Mouse (Mus musculus): ENCODE results near the gene Lce3b. TPM values are rescaled to one million over a fixed set of nuclear protein-coding genes. Genes with fewer than 3 reads are reported as not detected.

Lce3b gene
- total and polyA plus RNA-seq, 2 experiments from 2014 or later, result not detected

- Histone ChIP-seq H3K36me3 (ENCODE audit: insufficient read depth, low read length) (no peaks in the 10 kb centered on the region), H3K4me3 (ENCODE audit: low read length) (no peak overlapping the region), H3K27ac (no peak overlapping the region), H3K27me3 (ENCODE audit: insufficient read depth, low read length) (no peaks in the 10 kb centered on the region), H3K4me2 (ENCODE audit: low read depth, low read length) (no peak overlapping the region), H3K9ac (replicated peaks; ENCODE audit: low read length) (no peak overlapping the region), H3K4me1 (ENCODE audit: insufficient read depth, low read length) (no peaks in the 10 kb centered on the region), H3K9me3 (ENCODE audit: low read length) (no peaks in the 10 kb centered on the region)
- DNase-seq (ENCODE audit: low spot score) (peak; percentile 23), ATAC-seq (no peak)
- 61% methylated on average over 4 of the region's 4 CpGs for WGBS
- TF ChIP-seq CTCF (IDR thresholded peaks at IDR 0.05; ENCODE audit: low read depth), result peak; percentile 49
Observed at GRCm38 (mm10) chr3:92920364-92920763, 12.4 kb upstream of the Lce3b start.

- no peaks in the 10 kb centered on the region for H3K9me3 ChIP-seq (ENCODE audit: low read length)
- DNase-seq (ENCODE audit: low spot score) (no peak), ATAC-seq (no peak)
- no peak within 1 kb of the TSS for H3K4me2 ChIP-seq (ENCODE audit: low read depth, low read length)
- H3K27ac ChIP-seq, result no peak within 1 kb of the TSS
- no peak for TF ChIP-seq CTCF (IDR thresholded peaks at IDR 0.05; ENCODE audit: low read depth)
- no peaks in the 10 kb centered on the region for H3K27me3 ChIP-seq (ENCODE audit: insufficient read depth, low read length)
- no peak within 1 kb of the TSS for H3K4me3 ChIP-seq (ENCODE audit: low read length)
- no peak within 1 kb of the TSS for H3K9ac ChIP-seq (replicated peaks; ENCODE audit: low read length)
- H3K4me1 ChIP-seq (ENCODE audit: insufficient read depth, low read length), result no peaks in the 10 kb centered on the region
- no peaks in the 10 kb centered on the region for H3K36me3 ChIP-seq (ENCODE audit: insufficient read depth, low read length)
- WGBS, result 77% methylated on average over 2 of the region's 2 CpGs
Observed at GRCm38 (mm10) chr3:92926130-92926529, 6.6 kb upstream of the Lce3b start, which contains the start of gene Lce3a. TSS of gene Lce3a (minus strand) at chr3:92926230.

DNA sequence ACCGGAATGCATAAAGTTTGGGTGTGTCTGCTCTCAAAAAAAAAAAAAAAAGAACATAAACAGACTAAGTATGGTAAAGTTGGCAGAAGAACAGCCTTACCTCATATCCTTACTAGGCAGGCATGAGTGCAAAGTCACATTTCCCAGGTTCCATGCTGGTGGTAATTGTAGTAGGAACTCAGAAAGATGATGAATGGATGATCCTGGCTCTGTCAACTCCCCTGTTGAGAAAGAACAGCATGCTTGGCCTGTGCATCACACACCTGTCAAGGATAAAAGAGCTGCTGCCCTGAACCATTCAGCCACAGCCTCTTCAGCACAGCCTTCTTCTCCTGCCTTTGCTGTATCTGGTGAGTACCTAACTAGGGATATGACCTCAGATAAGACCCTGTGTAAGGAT is 11.4 kb downstream of the Lce3b start, which contains the start of gene Lce3c:
TSS of gene Lce3c (plus strand) at position 301 of the 400 bp plus-strand sequence.
- 78% methylated on average over 1 of the region's 1 CpGs for WGBS
- no peak within 1 kb of the TSS for H3K9ac ChIP-seq (replicated peaks; ENCODE audit: low read length)
- no peak for DNase-seq (ENCODE audit: low spot score)
- no peak within 1 kb of the TSS for H3K4me2 ChIP-seq (ENCODE audit: low read depth, low read length)
- H3K4me1 ChIP-seq (ENCODE audit: insufficient read depth, low read length), result no peaks in the 10 kb centered on the region
- no peaks in the 10 kb centered on the region for H3K27me3 ChIP-seq (ENCODE audit: insufficient read depth, low read length)
- TF ChIP-seq CTCF (IDR thresholded peaks at IDR 0.05; ENCODE audit: low read depth), result no peak
- no peaks in the 10 kb centered on the region for H3K9me3 ChIP-seq (ENCODE audit: low read length)
- H3K27ac ChIP-seq, result no peak within 1 kb of the TSS
- H3K4me3 ChIP-seq (ENCODE audit: low read length), result no peak within 1 kb of the TSS
- ATAC-seq, result no peak
- H3K36me3 ChIP-seq (ENCODE audit: insufficient read depth, low read length), result no peaks in the 10 kb centered on the region

DNA sequence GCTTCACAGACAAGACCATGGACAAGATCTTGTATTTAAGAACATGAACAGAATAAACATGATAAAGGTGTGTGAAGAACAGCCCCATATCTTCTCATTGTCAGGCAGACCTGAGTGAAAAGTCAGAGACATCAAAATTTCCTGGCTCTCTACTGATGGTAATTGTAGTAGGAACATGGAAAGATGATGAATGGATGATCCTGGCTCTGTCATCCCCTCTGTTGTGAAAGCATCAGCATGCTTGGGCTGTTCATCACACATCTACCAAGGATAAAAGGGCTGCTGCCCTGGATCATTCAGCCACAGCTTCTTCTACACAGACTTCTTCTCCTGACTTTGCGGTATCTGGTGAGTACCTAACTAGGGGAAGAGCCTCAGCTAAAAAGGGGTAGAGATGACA is 24.3 kb downstream of the Lce3b start, which contains the start of gene Lce3d:
TSS of gene Lce3d (plus strand) at position 301 of the 400 bp plus-strand sequence.
- no peaks in the 10 kb centered on the region for H3K36me3 ChIP-seq (ENCODE audit: insufficient read depth, low read length)
- WGBS, result 97% methylated on average over 1 of the region's 1 CpGs
- ATAC-seq (no peak), DNase-seq (ENCODE audit: low spot score) (no peak)
- no peak within 1 kb of the TSS for H3K4me2 ChIP-seq (ENCODE audit: low read depth, low read length)
- no peaks in the 10 kb centered on the region for H3K4me1 ChIP-seq (ENCODE audit: insufficient read depth, low read length)
- no peaks in the 10 kb centered on the region for H3K9me3 ChIP-seq (ENCODE audit: low read length)
- no peaks in the 10 kb centered on the region for H3K27me3 ChIP-seq (ENCODE audit: insufficient read depth, low read length)
- no peak within 1 kb of the TSS for H3K9ac ChIP-seq (replicated peaks; ENCODE audit: low read length)
- no peak for TF ChIP-seq CTCF (IDR thresholded peaks at IDR 0.05; ENCODE audit: low read depth)
- H3K4me3 ChIP-seq (ENCODE audit: low read length), result no peak within 1 kb of the TSS
- H3K27ac ChIP-seq, result no peak within 1 kb of the TSS

- H3K36me3 ChIP-seq (ENCODE audit: insufficient read depth, low read length), result no peaks in the 10 kb centered on the region
- H3K9me3 ChIP-seq (ENCODE audit: low read length), result no peaks in the 10 kb centered on the region
- H3K4me2 ChIP-seq (ENCODE audit: low read depth, low read length), result no peak within 1 kb of the TSS
- H3K4me1 ChIP-seq (ENCODE audit: insufficient read depth, low read length), result no peaks in the 10 kb centered on the region
- DNase-seq (ENCODE audit: low spot score) (no peak), ATAC-seq (no peak)
- no peak within 1 kb of the TSS for H3K9ac ChIP-seq (replicated peaks; ENCODE audit: low read length)
- WGBS, result 94% methylated on average over 2 of the region's 2 CpGs
- TF ChIP-seq CTCF (IDR thresholded peaks at IDR 0.05; ENCODE audit: low read depth), result no peak
- no peaks in the 10 kb centered on the region for H3K27me3 ChIP-seq (ENCODE audit: insufficient read depth, low read length)
- H3K4me3 ChIP-seq (ENCODE audit: low read length), result no peak within 1 kb of the TSS
- no peak within 1 kb of the TSS for H3K27ac ChIP-seq
Observed at GRCm38 (mm10) chr3:92966761-92967160, 34.0 kb downstream of the Lce3b start, which contains the start of gene Lce3e. TSS of gene Lce3e (plus strand) at chr3:92967061.

- Histone ChIP-seq H3K4me1 (ENCODE audit: insufficient read depth, low read length) (no peaks in the 10 kb centered on the region), H3K9me3 (ENCODE audit: low read length) (no peaks in the 10 kb centered on the region), H3K36me3 (ENCODE audit: insufficient read depth, low read length) (no peaks in the 10 kb centered on the region), H3K27ac (no peak overlapping the region), H3K9ac (replicated peaks; ENCODE audit: low read length) (no peak overlapping the region), H3K4me2 (ENCODE audit: low read depth, low read length) (no peak overlapping the region), H3K4me3 (ENCODE audit: low read length) (no peak overlapping the region), H3K27me3 (ENCODE audit: insufficient read depth, low read length) (no peaks in the 10 kb centered on the region)
- no peak for ATAC-seq
- no peak for TF ChIP-seq CTCF (IDR thresholded peaks at IDR 0.05; ENCODE audit: low read depth)
- no peak for DNase-seq (ENCODE audit: low spot score)
- WGBS, result 75% methylated on average over 2 of the region's 2 CpGs
Observed at GRCm38 (mm10) chr3:92978484-92978883, 45.7 kb downstream of the Lce3b start.

Other genes starting within 250 kb of the Lce3b start
- gene Lce1d, start 245.8 kb upstream of the Lce3b start, total RNA-seq (2014; rRNA removed), result not detected in 2 replicates
- not detected in 2 replicates for gene Lce1d, start 245.8 kb upstream of the Lce3b start, polyA plus RNA-seq (2015; fragmentation: Nextera tagmentation; extraction: Ambion mirVana)
- not detected in 2 replicates for gene Lce1e, start 223.9 kb upstream of the Lce3b start, total RNA-seq (2014; rRNA removed)
- gene Lce1e, start 223.9 kb upstream of the Lce3b start, polyA plus RNA-seq (2015; fragmentation: Nextera tagmentation; extraction: Ambion mirVana), result not detected in 2 replicates
- not detected in 2 replicates for gene Lce1f, start 212.6 kb upstream of the Lce3b start, total RNA-seq (2014; rRNA removed)
- not detected in 2 replicates for gene Lce1f, start 212.6 kb upstream of the Lce3b start, polyA plus RNA-seq (2015; fragmentation: Nextera tagmentation; extraction: Ambion mirVana)
- gene Gm38119, start 193.9 kb upstream of the Lce3b start, total RNA-seq (2014; rRNA removed), result not detected in 2 replicates
- not detected in 2 replicates for gene Gm38119, start 193.9 kb upstream of the Lce3b start, polyA plus RNA-seq (2015; fragmentation: Nextera tagmentation; extraction: Ambion mirVana)
- not detected in 2 replicates for gene Lce1g, start 180.6 kb upstream of the Lce3b start, total RNA-seq (2014; rRNA removed)
- gene Lce1g, start 180.6 kb upstream of the Lce3b start, polyA plus RNA-seq (2015; fragmentation: Nextera tagmentation; extraction: Ambion mirVana), result 0.20 TPM in 1 of 2 replicates, not detected in the other
- not detected in 2 replicates for gene Lce1h, start 167.9 kb upstream of the Lce3b start, total RNA-seq (2014; rRNA removed)
- not detected in 2 replicates for gene Lce1h, start 167.9 kb upstream of the Lce3b start, polyA plus RNA-seq (2015; fragmentation: Nextera tagmentation; extraction: Ambion mirVana)
- gene Lce1i, start 154.1 kb upstream of the Lce3b start, total RNA-seq (2014; rRNA removed), result not detected in 2 replicates
- gene Lce1i, start 154.1 kb upstream of the Lce3b start, polyA plus RNA-seq (2015; fragmentation: Nextera tagmentation; extraction: Ambion mirVana), result not detected in 2 replicates
- not detected in 2 replicates for gene Lce1j, start 142.5 kb upstream of the Lce3b start, total RNA-seq (2014; rRNA removed)
- gene Lce1j, start 142.5 kb upstream of the Lce3b start, polyA plus RNA-seq (2015; fragmentation: Nextera tagmentation; extraction: Ambion mirVana), result not detected in 2 replicates
- gene Lce1k, start 125.1 kb upstream of the Lce3b start, total RNA-seq (2014; rRNA removed), result not detected in 2 replicates
- gene Lce1k, start 125.1 kb upstream of the Lce3b start, polyA plus RNA-seq (2015; fragmentation: Nextera tagmentation; extraction: Ambion mirVana), result not detected in 2 replicates
- not detected in 2 replicates for gene Kprp, start 105.7 kb upstream of the Lce3b start, total RNA-seq (2014; rRNA removed)
- gene Kprp, start 105.7 kb upstream of the Lce3b start, polyA plus RNA-seq (2015; fragmentation: Nextera tagmentation; extraction: Ambion mirVana), result not detected in 2 replicates
- gene Lce1l, start 81.7 kb upstream of the Lce3b start, total RNA-seq (2014; rRNA removed), result not detected in 2 replicates
- gene Lce1l, start 81.7 kb upstream of the Lce3b start, polyA plus RNA-seq (2015; fragmentation: Nextera tagmentation; extraction: Ambion mirVana), result not detected in 2 replicates
- not detected in 2 replicates for gene 2310050C09Rik, start 62.8 kb upstream of the Lce3b start, total RNA-seq (2014; rRNA removed)
- not detected in 2 replicates for gene 2310050C09Rik, start 62.8 kb upstream of the Lce3b start, polyA plus RNA-seq (2015; fragmentation: Nextera tagmentation; extraction: Ambion mirVana)
- gene Lce3a, start 6.7 kb upstream of the Lce3b start, total RNA-seq (2014; rRNA removed), result not detected in 2 replicates
- gene Lce3a, start 6.7 kb upstream of the Lce3b start, polyA plus RNA-seq (2015; fragmentation: Nextera tagmentation; extraction: Ambion mirVana), result not detected in 2 replicates
- gene Lce3c, start 11.5 kb downstream of the Lce3b start, total RNA-seq (2014; rRNA removed), result not detected in 2 replicates
- gene Lce3c, start 11.5 kb downstream of the Lce3b start, polyA plus RNA-seq (2015; fragmentation: Nextera tagmentation; extraction: Ambion mirVana), result 0.46 and 1.3 TPM in 2 replicates
- gene Lce3d, start 24.4 kb downstream of the Lce3b start, total RNA-seq (2014; rRNA removed), result not detected in 2 replicates
- gene Lce3d, start 24.4 kb downstream of the Lce3b start, polyA plus RNA-seq (2015; fragmentation: Nextera tagmentation; extraction: Ambion mirVana), result not detected in 2 replicates
- gene Lce3e, start 34.1 kb downstream of the Lce3b start, total RNA-seq (2014; rRNA removed), result not detected in 2 replicates
- gene Lce3e, start 34.1 kb downstream of the Lce3b start, polyA plus RNA-seq (2015; fragmentation: Nextera tagmentation; extraction: Ambion mirVana), result not detected in 2 replicates
- not detected in 2 replicates for gene Lce3f, start 59.2 kb downstream of the Lce3b start, total RNA-seq (2014; rRNA removed)
- gene Lce3f, start 59.2 kb downstream of the Lce3b start, polyA plus RNA-seq (2015; fragmentation: Nextera tagmentation; extraction: Ambion mirVana), result not detected in 2 replicates
- 4.2 TPM in 1 of 2 replicates, not detected in the other for gene Crct1, start 82.7 kb downstream of the Lce3b start, total RNA-seq (2014; rRNA removed)
- gene Crct1, start 82.7 kb downstream of the Lce3b start, polyA plus RNA-seq (2015; fragmentation: Nextera tagmentation; extraction: Ambion mirVana), result 1.4 and 2.3 TPM in 2 replicates
- gene Lce1m, start 86.1 kb downstream of the Lce3b start, total RNA-seq (2014; rRNA removed), result not detected in 2 replicates
- not detected in 2 replicates for gene Lce1m, start 86.1 kb downstream of the Lce3b start, polyA plus RNA-seq (2015; fragmentation: Nextera tagmentation; extraction: Ambion mirVana)
- not detected in 2 replicates for gene Gm4858, start 135.8 kb downstream of the Lce3b start, total RNA-seq (2014; rRNA removed)
- gene Gm4858, start 135.8 kb downstream of the Lce3b start, polyA plus RNA-seq (2015; fragmentation: Nextera tagmentation; extraction: Ambion mirVana), result not detected in 2 replicates
- not detected in 2 replicates for gene Crnn, start 211.8 kb downstream of the Lce3b start, total RNA-seq (2014; rRNA removed)
- gene Crnn, start 211.8 kb downstream of the Lce3b start, polyA plus RNA-seq (2015; fragmentation: Nextera tagmentation; extraction: Ambion mirVana), result not detected in 2 replicates

All from hindbrain, postnatal 0 days (tissue).